Mouse (Mus musculus) embryonic facial prominence, embryonic 14.5 days (tissue): ENCODE results near the gene Fam122a. TPM values are rescaled to one million over a fixed set of nuclear protein-coding genes. Genes with fewer than 3 reads are reported as not detected.

ENCODE experiments used
- ATAC-seq: fragments of 200-750 bp; cut with Nextera tagmentation; 2 replicates; pipeline ENCODE4 v1.8.0; 2017; ENCODE audit warnings: low read depth, moderate number of reproducible peaks, moderate TSS enrichment
- DNase-seq: peaks from one replicate; pipeline ENCODE4 v3.0.0-alpha.2; 2015; ENCODE audit warnings: low spot score
- H3K27ac ChIP-seq: fragments of 300-500 bp; sonication (generic); replicated peaks from 2 replicates; pipeline ENCODE4 v1.5.1; 2014; ENCODE audit warnings: low read depth, mild to moderate bottlenecking, low read length, moderate library complexity
- H3K27me3 ChIP-seq: fragments of 300-500 bp; sonication (generic); replicated peaks from 2 replicates; pipeline ENCODE4 v1.6.1; 2014; ENCODE audit warnings: low read length; ENCODE audit not compliant: control insufficient read depth, insufficient read depth
- H3K36me3 ChIP-seq: fragments of 300-500 bp; sonication (generic); 2 replicates; pipeline ENCODE4 v1.6.1; 2014; ENCODE audit warnings: low read length, mixed read lengths; ENCODE audit not compliant: control insufficient read depth, insufficient read depth
- H3K4me1 ChIP-seq: fragments of 300-500 bp; sonication (generic); 2 replicates; pipeline ENCODE4 v1.6.1; 2014; ENCODE audit warnings: antibody characterized with exemption, low read length; ENCODE audit not compliant: control insufficient read depth, insufficient read depth
- H3K4me2 ChIP-seq: fragments of 300-500 bp; sonication (generic); 2 replicates; pipeline ENCODE4 v1.6.1; 2014; ENCODE audit warnings: low read depth, mild to moderate bottlenecking, low read length, moderate library complexity, mixed read lengths
- H3K4me3 ChIP-seq: fragments of 300-500 bp; sonication (generic); 2 replicates; pipeline ENCODE4 v1.5.1; 2014; ENCODE audit warnings: low read depth, mild to moderate bottlenecking, low read length
- H3K9ac ChIP-seq: fragments of 300-500 bp; sonication (generic); 2 replicates; pipeline ENCODE4 v1.6.1; 2014; ENCODE audit warnings: low read depth, mild to moderate bottlenecking, low read length, moderate library complexity, mixed read lengths
- H3K9me3 ChIP-seq: fragments of 300-500 bp; sonication (generic); 2 replicates; pipeline ENCODE4 v1.6.1; 2016; ENCODE audit warnings: low read length; ENCODE audit not compliant: control insufficient read depth
- WGBS: fragments of 180-500 bp; shearing (Covaris S2); extraction: QIAGEN DNeasy Blood & Tissue Kit; methylation state at CpG from one replicate; pipeline ENCODE4 v1.1.7; 2014; 5-methylcytosine and 5-hydroxymethylcytosine counted together
- polyA plus RNA-seq: library from polyadenylated mRNA; unstranded; fragments of >200 nt; fragmentation: Nextera tagmentation; extraction: Ambion mirVana; gene quantifications from 2 replicates; pipeline ENCODE4 v1.2.1, GENCODE M21; 2014

Gene Fam122a
- polyA plus RNA-seq, 1 experiment from 2014 or later: 54.0 TPM

- Histone ChIP-seq H3K4me2 (peak overlapping the region; percentile 87; the same call in 1 of the 2 replicates), H3K4me3 (0 out of 2 replicates have a peak overlapping the region, but pooled peaks have one; percentile 3), H3K9ac (no peak overlapping the region), H3K27me3 (no peaks in the 10 kb centered on the region), H3K9me3 (no peaks in the 10 kb centered on the region), H3K4me1 (peaks cover 12% of the 10 kb centered on the region), H3K27ac (no peak overlapping the region), H3K36me3 (no peaks in the 10 kb centered on the region)
- 78% methylated on average over 6 of the region's 6 CpGs for WGBS
- no peak for DNase-seq
- no peak for ATAC-seq
These were observed 1.9 kb downstream of the Fam122a start for GRCm38 (mm10) chr19:24475281-24475680.

GRCm38 (mm10) chr19:24472512-24472911 lies 4.6 kb downstream of the Fam122a start:
- no peak for ATAC-seq
- 91% methylated on average over 5 of the region's 5 CpGs for WGBS

GRCm38 (mm10) chr19:24471538-24471937 lies 5.6 kb downstream of the Fam122a start:
- Histone ChIP-seq H3K4me1 (peaks cover 9% of the 10 kb centered on the region), H3K36me3 (no peaks in the 10 kb centered on the region), H3K27ac (no peak overlapping the region), H3K9me3 (no peaks in the 10 kb centered on the region), H3K4me2 (no peak overlapping the region), H3K4me3 (no peak overlapping the region), H3K9ac (no peak overlapping the region), H3K27me3 (no peaks in the 10 kb centered on the region)
- DNase-seq (no peak), ATAC-seq (no peak)
- 91% methylated on average over 6 of the region's 6 CpGs for WGBS

More at GRCm38 (mm10) chr19:24472512-24472911, 4.6 kb downstream of the Fam122a start:
- Histone ChIP-seq H3K27me3 (no peaks in the 10 kb centered on the region), H3K9ac (no peak overlapping the region), H3K27ac (no peak overlapping the region), H3K4me1 (peaks cover 9% of the 10 kb centered on the region), H3K4me3 (no peak overlapping the region), H3K9me3 (no peaks in the 10 kb centered on the region), H3K4me2 (no peak overlapping the region), H3K36me3 (no peaks in the 10 kb centered on the region)
- no peak for DNase-seq

- 58% methylated on average over 4 of the region's 4 CpGs for WGBS
- DNase-seq: no peak
- Histone ChIP-seq H3K9ac (no peak overlapping the region), H3K4me3 (no peak overlapping the region), H3K9me3 (no peaks in the 10 kb centered on the region), H3K27ac (no peak overlapping the region), H3K4me1 (no peaks in the 10 kb centered on the region), H3K4me2 (no peak overlapping the region), H3K27me3 (no peaks in the 10 kb centered on the region), H3K36me3 (no peaks in the 10 kb centered on the region)
- no peak for ATAC-seq
These were observed 7.9 kb downstream of the Fam122a start for GRCm38 (mm10) chr19:24469216-24469615.

GRCm38 (mm10) chr19:24468616-24469015 lies 8.5 kb downstream of the Fam122a start:
- no peak for ATAC-seq
- H3K4me2 ChIP-seq: no peak overlapping the region

GRCm38 (mm10) chr19:24463011-24463410 lies 14.1 kb downstream of the Fam122a start:
- Histone ChIP-seq H3K9me3 (0 out of 2 replicates have a peak, but pooled peaks cover 6% of the 10 kb centered on the region), H3K9ac (no peak overlapping the region), H3K4me1 (no peaks in the 10 kb centered on the region), H3K4me2 (no peak overlapping the region), H3K4me3 (no peak overlapping the region), H3K36me3 (no peaks in the 10 kb centered on the region), H3K27me3 (no peaks in the 10 kb centered on the region), H3K27ac (no peak overlapping the region)
- 81% methylated on average over 3 of the region's 3 CpGs for whole genome bisulfite sequencing
- no peak for ATAC-seq
- DNase-seq: no peak

More at GRCm38 (mm10) chr19:24468616-24469015, 8.5 kb downstream of the Fam122a start:
- DNase-seq: no peak
- Histone ChIP-seq H3K4me1 (no peaks in the 10 kb centered on the region), H3K4me3 (no peak overlapping the region), H3K27ac (no peak overlapping the region), H3K27me3 (no peaks in the 10 kb centered on the region), H3K9ac (no peak overlapping the region), H3K36me3 (no peaks in the 10 kb centered on the region), H3K9me3 (0 out of 2 replicates have a peak, but pooled peaks cover 5% of the 10 kb centered on the region)
- WGBS: 61% methylated on average over 3 of the region's 3 CpGs

- Histone ChIP-seq H3K9ac (no peak overlapping the region), H3K4me3 (no peak overlapping the region), H3K27me3 (no peaks in the 10 kb centered on the region), H3K4me2 (no peak overlapping the region), H3K9me3 (no peaks in the 10 kb centered on the region), H3K4me1 (peaks cover 6% of the 10 kb centered on the region; the same call in 1 of the 2 replicates), H3K27ac (no peak overlapping the region), H3K36me3 (no peaks in the 10 kb centered on the region)
- WGBS: 91% methylated on average over 6 of the region's 6 CpGs
- no peak for DNase-seq
- no peak for ATAC-seq
These were observed 20.4 kb downstream of the Fam122a start for GRCm38 (mm10) chr19:24456591-24457231.

- H3K4me1 ChIP-seq: peaks cover 6% of the 10 kb centered on the region; the same call in 1 of the 2 replicates
- H3K27ac ChIP-seq: no peak overlapping the region
- no peak for DNase-seq
- H3K9me3 ChIP-seq: no peaks in the 10 kb centered on the region
- H3K9ac ChIP-seq: no peak overlapping the region
- 71% methylated on average over 6 of the region's 6 CpGs for WGBS
- H3K4me2 ChIP-seq: no peak overlapping the region
- H3K4me3 ChIP-seq: no peak overlapping the region
- no peaks in the 10 kb centered on the region for H3K27me3 ChIP-seq
- no peaks in the 10 kb centered on the region for H3K36me3 ChIP-seq
- no peak for ATAC-seq
These were observed 21.8 kb downstream of the Fam122a start for GRCm38 (mm10) chr19:24455249-24455960.
